Mouse (Mus musculus): ENCODE measurements around the gene Meltf. TPM values are rescaled to one million over a fixed set of nuclear protein-coding genes. Genes with fewer than 3 reads are reported as not detected.
"Not testable (repeated sequence)": the region's sequence is repeated elsewhere in the genome, so short reads cannot be mapped to it uniquely, and the experiment has no call there.

Gene Meltf
- total RNA-seq, 2 experiments from 2014 or later, result 0.20 to 0.29 TPM

DNA sequence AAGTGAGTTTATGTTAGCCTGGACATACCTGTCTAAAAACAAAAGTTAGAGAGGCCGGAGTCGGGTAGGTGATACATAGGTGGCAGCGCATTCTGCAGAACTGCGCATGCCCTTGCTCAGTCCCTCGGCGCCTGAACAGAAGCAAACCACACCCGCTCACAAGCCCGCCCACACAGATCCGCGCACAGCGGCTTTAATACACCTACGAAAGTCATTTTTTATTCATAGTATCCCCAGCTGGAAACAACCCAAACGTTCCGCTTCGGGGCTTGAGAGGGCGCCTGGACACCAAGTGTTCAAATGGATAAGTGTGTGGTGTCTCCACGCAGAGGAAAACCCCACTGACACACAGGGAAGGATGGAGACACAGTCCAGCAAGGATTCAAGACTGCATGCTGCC lies 52.7 kb downstream of the Meltf start:
- TF ChIP-seq CTCF (conservative IDR thresholded peaks at IDR 0.05), result no peak
- no peak for DNase-seq (ENCODE audit: low spot score in 2 of 2)
- H3K4me3 ChIP-seq, result no peak overlapping the region
- H3K27ac ChIP-seq, result peak overlapping the region; percentile 89

DNA sequence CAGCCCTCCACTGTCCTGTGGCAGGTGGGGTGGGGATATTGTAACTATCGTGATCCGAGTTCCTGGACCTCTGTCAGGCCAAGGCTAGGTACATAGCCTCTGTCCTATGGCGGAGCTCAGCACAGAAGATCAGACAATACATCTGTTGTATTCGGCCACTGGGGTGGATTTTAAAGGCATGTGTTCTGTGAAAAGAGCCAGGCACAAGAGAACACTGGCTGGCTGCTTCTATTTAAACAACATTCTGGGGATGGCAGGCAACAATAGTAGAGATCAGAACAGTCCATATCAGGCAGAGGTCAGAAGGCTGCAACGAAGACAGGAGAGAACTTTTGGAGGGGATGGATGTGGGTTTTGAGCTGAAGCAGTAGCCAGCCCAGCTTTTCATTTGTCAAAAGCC lies 53.6 kb downstream of the Meltf start:
- H3K27ac ChIP-seq, result peak overlapping the region; percentile 89
- H3K4me3 ChIP-seq, result no peak overlapping the region
- no peak for TF ChIP-seq CTCF (conservative IDR thresholded peaks at IDR 0.05)
- DNase-seq (ENCODE audit: low spot score in 2 of 2), result no peak

DNA sequence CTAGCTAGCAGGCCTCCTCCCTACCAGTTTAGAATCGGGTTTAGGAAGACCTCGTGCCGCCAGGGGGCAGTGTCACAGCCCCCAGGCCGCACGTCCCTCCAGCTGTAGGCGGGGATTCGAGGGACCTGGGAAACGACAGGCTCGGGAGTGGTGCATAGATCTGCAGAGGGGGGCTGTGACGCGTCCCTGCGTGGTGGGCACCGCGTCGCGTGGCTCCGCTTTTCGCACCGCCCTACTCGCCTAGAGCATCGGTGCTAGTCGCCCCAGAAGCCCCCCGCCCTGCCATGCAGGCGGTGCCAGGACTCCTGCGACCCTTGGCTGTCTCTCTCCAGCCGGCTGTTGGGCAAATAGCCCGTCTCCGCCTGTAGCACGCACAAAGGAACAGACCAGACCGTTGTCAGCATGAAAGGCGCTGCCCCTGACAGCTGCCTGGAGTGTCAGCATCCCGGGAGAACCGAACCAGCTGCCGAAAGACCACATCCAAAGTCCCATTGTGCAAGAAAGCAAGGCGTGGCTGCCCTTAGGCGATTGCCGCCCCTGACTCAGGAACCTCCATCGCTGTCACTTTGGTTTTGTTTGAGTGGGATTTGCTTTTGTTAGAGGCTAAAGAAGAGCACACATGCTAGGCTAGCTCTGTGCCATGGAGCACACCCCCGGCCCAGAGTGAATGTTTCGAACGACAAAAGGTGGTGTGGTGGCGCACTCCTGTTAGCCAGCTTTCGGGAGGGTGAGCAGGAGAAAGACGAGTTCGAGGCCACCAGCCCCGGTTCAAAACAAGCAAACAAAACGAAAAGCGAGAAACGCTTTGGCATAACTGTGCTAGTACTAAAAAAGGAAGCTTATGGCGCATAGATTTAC lies 54.5 kb downstream of the Meltf start:
- TF ChIP-seq CTCF (conservative IDR thresholded peaks at IDR 0.05), result peak; percentile 96
- peak overlapping the region; percentile 89 for H3K27ac ChIP-seq
- peak overlapping the region; percentile 70 for H3K4me3 ChIP-seq
- peak; percentile 88 to 94 for DNase-seq (ENCODE audit: low spot score in 2 of 2)

DNA sequence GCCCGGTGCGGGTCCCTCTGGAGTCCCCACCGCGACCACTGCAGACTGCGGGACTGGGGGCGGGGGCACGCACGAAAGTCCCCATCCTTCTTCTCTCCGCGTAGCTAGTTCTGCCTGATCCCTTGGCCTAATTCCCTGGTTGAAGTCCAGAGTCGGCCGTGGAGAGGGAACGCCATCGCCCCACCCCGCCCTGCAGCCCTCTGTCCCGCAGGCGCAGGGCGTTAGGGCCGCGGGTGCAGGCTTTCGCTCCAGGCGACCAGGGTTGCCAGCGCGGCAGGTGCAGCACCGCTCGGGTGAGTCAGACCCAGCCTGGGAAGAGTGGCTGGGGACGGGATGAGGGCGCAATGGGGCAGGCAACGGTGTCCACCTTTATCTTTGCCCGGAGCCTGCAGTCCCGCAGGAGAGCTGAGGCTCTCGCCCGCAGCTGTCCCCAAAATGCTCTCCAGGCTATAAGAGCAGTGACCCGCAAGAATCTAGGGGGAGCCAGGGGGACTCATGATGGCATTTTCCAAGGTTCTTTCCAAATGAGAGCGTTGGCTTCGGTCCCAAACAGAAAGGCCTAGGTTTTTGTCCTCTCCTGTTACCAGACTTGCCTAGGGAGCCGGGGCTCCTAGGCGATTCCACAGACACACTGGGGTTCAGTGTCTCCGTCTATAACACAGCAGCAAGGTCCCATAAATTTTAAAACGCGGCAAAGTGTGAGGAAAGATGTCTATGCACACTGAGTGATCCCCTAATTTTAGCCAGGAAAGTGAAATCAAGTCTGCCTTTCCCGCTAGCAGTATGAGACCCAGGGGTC lies 55.3 kb downstream of the Meltf start, which contains the start of gene Pigz:
TSS of gene Pigz (plus strand) at position 101 of the 799 bp plus-strand sequence.
- TF ChIP-seq CTCF (conservative IDR thresholded peaks at IDR 0.05), result no peak
- H3K27ac ChIP-seq, result peak within 1 kb of the TSS; percentile 89

DNA sequence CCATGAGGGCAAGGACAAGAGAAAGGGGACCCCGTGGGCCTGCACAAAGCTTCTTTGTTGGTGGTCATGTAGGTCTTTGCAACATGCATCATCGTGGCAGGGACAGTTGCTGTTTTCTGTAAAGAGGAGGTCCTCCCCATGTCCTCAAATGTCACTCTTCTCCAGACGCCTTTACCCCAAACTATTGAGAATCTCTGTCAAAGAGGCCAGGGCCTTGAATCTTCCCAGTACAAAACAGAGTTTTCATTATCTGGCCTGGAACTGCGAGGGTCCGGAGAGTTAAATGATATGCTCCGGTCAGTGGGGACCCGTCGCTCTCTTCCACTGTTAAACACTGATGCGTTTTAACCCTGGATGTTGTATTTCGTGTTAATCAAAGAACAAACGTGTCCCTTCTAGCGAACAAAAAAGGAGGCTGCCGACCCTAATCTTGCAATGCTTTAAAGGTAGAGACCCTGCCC lies 56.0 kb downstream of the Meltf start:
- peak overlapping the region; percentile 89 for H3K27ac ChIP-seq
- TF ChIP-seq CTCF (conservative IDR thresholded peaks at IDR 0.05), result no peak
- DNase-seq (ENCODE audit: low spot score in 2 of 2), result no peak
- peak overlapping the region; percentile 70 for H3K4me3 ChIP-seq

More for the DNA sequence above, 55.3 kb downstream of the Meltf start, which contains the start of gene Pigz:
- peak within 1 kb of the TSS; percentile 70 for H3K4me3 ChIP-seq
- peak in 1 of 2 experiments; percentile 44 for DNase-seq (ENCODE audit: low spot score in 2 of 2)

DNA sequence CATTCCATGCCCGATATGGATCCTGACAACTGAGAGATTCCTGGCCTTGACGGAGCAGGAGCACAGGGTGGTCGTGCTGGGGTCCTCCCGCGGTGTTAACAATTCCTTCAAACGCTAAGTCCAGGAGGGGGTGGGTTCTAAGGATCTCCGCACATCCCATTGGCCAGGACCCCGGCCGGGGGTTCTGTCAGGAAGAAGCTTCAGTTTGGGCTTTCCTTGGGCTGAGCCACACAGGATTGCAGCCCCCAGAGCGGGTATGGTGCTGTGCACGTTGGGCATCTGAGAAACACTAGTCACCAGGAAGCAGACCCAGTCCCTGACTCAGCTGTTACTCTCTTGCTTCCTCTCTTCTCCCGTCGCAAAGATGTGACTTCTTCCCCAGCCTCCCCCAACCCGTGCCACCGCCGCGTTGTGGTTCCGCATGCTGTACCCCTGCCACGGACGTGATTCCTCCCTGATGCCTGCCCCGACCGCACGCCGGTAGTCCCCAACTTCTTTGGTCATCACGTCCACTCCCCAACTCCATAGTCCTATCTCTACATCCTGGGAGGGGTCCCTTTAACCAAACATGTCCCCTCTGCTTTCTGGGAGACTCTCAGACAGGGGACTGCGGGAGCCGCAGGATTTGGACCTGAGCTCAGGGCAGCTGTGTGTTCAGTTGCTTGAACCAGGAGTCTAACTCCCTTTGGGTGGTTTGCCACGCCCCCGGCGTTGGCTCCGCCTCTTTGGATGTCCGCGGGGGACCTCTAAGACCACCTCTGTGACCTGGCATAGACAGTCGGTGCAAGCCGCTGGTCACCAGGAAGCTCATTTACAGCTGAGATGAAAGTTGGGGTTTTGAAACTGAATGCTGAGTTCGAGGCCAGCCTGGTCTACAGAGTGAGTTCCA lies 56.7 kb downstream of the Meltf start:
- peak; percentile 35 to 63 for DNase-seq (ENCODE audit: low spot score in 2 of 2)
- peak overlapping the region; percentile 70 for H3K4me3 ChIP-seq
- no peak for TF ChIP-seq CTCF (conservative IDR thresholded peaks at IDR 0.05)
- peak overlapping the region; percentile 89 for H3K27ac ChIP-seq

DNA sequence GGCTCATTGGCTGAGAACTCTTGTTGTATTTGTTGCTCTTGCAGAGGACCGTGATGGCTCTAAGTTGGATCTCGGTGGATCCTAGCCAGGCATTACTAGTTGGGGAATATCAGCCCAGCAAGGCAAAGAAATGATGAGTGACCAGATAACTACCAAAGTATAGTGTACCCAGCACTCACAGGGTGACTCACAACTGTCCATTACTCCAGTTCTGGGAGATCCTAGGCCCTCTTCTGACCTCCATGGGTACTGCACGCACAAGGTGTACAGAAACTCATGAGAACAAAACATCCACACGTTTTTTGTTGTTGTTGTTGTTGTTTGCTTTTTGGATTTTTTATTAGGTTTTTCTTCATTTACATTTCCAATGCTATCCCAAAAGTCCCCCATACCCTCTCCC lies 58.0 kb downstream of the Meltf start:
- DNase-seq (ENCODE audit: low spot score in 2 of 2), result no peak
- H3K27ac ChIP-seq, result no peak overlapping the region
- TF ChIP-seq CTCF (conservative IDR thresholded peaks at IDR 0.05), result peak; percentile 45
- no peak overlapping the region for H3K4me3 ChIP-seq

DNA sequence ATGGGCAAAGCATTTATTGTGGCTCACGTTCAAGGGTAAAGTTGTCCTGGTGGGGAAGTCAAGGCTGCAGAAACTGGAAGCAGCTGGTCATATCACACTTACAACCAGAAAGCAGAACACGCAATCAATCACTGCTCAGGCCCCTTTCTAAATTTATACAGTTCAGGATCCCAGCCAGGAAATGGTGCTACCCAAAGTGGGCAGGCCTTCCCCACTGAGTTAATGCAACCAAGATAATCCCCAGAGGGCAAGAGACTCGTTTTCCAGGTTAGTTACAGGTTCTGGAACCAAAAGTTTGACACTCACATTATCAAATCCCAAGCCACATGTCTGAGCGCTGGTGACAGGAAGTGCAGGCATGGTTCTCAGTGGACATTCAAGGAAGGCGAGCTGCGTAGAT lies 60.2 kb downstream of the Meltf start:
- H3K27ac ChIP-seq, result no peak overlapping the region
- no peak overlapping the region for H3K4me3 ChIP-seq
- DNase-seq (ENCODE audit: low spot score in 2 of 2), result no peak
- no peak for TF ChIP-seq CTCF (conservative IDR thresholded peaks at IDR 0.05)

DNA sequence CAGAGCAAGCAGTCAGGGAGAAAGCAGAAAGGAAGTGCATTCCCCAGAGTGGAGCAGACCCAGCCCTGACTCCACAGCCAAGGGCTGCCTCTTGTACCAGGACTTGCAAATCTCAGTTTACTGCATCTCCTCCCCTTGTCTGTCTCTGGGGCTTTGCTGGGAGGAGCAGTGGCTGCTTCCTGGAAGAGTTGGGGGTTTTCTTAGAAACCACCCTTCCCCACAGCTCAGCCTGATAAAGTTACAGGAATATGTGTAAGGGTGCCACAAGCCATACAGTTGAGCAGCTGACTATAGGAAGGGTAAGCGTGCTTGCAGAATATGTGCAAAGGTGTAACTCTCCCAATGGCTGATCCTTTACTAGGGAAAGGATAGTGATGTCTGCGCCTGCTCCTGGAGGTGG lies 62.0 kb downstream of the Meltf start:
- H3K27ac ChIP-seq, result no peak overlapping the region
- no peak overlapping the region for H3K4me3 ChIP-seq
- DNase-seq (ENCODE audit: low spot score in 2 of 2), result no peak
- TF ChIP-seq CTCF (conservative IDR thresholded peaks at IDR 0.05), result no peak

DNA sequence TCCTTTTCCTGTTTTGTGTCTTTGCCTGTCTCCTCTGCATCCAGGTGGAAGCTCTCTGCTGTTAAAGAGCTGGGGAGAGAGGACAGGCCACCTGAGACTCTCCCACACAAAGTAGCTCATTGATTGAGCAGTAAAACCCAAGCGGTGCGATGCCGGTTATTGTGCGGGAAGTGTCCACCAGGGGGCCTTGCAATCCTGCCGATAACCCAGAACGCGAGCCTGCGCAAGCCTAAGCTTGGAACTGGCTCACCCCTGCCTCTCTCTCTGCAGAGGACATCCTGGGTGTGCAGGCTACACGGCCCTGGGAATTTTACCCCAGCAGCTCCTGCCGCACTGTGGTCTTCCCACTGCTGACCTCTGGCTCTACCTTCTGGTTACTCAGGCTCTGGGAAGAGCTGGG lies 65.4 kb downstream of the Meltf start:
- TF ChIP-seq CTCF (conservative IDR thresholded peaks at IDR 0.05), result peak; percentile 91
- DNase-seq (ENCODE audit: low spot score in 2 of 2), result peak; percentile 79 to 85
- peak overlapping the region; percentile 69 for H3K27ac ChIP-seq
- no peak overlapping the region; the same call in 1 of the 2 replicates for H3K4me3 ChIP-seq

DNA sequence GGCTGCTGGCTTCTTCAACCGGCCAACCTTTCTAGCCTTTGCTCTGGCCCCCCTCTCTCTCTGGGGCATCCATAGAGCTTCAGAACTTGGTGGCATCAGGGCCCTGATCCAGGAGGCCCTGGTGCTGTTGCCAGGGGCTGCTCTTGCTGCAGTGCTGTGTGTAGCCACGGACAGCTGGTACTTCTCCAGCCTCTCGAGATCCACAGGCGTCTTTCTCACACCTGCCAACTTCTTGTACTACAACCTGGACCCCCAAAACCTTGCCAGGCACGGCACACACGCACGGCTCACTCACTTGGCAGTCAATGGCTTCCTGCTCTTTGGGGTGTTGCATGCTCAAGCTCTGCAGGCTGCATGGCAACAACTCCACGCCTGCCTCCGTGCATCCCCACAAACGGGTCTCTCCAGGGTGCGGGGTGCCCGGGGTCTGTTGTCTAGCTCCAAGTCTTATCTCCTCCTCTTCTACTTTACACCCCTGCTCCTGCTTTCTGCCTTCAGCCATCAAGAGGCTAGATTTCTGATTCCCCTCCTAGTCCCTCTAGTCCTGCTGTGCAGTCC lies 66.2 kb downstream of the Meltf start:
- Histone ChIP-seq H3K27ac (peak overlapping the region; percentile 69; the same call in 1 of the 2 replicates), H3K4me3 (no peak overlapping the region)
- TF ChIP-seq CTCF (conservative IDR thresholded peaks at IDR 0.05), result no peak
- no peak for DNase-seq (ENCODE audit: low spot score in 2 of 2)

DNA sequence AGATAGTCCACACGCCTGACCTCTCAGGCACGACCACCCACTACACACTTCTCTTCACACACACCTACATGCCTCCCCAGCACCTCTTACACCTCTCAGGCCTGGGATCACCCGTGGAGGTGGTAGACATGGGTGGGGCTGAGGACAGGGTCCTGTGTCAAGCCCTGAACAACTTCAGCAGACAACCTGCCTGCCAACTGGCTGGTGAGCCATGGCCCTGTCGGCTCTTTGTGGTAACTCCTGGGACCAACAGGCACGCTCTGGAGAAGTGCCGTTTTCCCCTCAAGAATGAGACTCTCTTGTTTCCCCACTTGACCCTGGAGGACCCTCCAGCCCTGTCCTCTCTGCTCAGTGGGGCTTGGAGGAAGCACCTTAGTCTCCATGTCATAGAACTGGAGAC lies 66.8 kb downstream of the Meltf start:
- peak overlapping the region; percentile 69; the same call in 1 of the 2 replicates for H3K27ac ChIP-seq
- TF ChIP-seq CTCF (conservative IDR thresholded peaks at IDR 0.05), result no peak
- no peak for DNase-seq (ENCODE audit: low spot score in 2 of 2)
- H3K4me3 ChIP-seq, result no peak overlapping the region; the same call in 1 of the 2 replicates

DNA sequence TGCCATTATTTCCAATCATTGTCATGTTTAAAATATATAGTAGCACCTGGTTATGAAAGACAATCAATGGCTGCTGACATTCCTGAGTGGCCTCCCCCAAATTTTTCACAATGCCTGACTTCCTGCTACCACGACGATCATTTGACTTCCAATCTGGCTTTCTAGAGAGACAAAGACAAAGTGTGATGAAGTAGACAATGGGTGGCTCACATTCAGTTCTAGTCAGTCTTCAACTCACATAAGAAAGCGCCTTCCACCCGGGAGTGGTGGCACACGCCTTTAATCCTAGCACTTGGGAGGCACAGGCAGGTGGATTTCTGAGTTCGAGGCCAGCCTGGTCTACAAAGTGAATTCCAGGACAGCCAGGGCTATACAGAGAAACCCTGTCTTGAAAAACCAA lies 67.4 kb downstream of the Meltf start:
- peak overlapping the region; percentile 95 for H3K4me3 ChIP-seq
- H3K27ac ChIP-seq; DNase-seq (ENCODE audit: low spot score in 2 of 2): not testable (repeated sequence)
